Mouse (Mus musculus): ENCODE results near the gene Ptpn14.

The Ptpn14 gene

GRCm38 (mm10) chr1:189864846-189865560, 136.9 kb downstream of the Ptpn14 start:
- CTCF ChIA-PET = no interaction called here

- CTCF ChIA-PET = interaction anchor here (0.7 kb wide), 1 partner anchor 15 kb away, joined by 4 read pairs; no protein-coding TSS in a partner anchor
Measured at GRCm38 (mm10) chr1:189866621-189867020, 138.6 kb downstream of the Ptpn14 start.

- CTCF ChIA-PET = interaction anchor here (0.7 kb wide), 1 partner anchor 15 kb away, joined by 4 read pairs; no protein-coding TSS in a partner anchor
Measured at GRCm38 (mm10) chr1:189867034-189867433, 139.0 kb downstream of the Ptpn14 start.

- CTCF ChIA-PET = interaction anchor here (0.7 kb wide), 1 partner anchor 16 kb away, joined by 4 read pairs; no protein-coding TSS in a partner anchor
Measured at GRCm38 (mm10) chr1:189867497-189867896, 139.4 kb downstream of the Ptpn14 start.

GRCm38 (mm10) chr1:189868036-189868435, 140.0 kb downstream of the Ptpn14 start:
- CTCF ChIA-PET = no interaction called here

GRCm38 (mm10) chr1:189869651-189870270, 141.7 kb downstream of the Ptpn14 start:
- CTCF ChIA-PET = no interaction called here

- CTCF ChIA-PET = no interaction called here
Measured at GRCm38 (mm10) chr1:189870539-189870938, 142.5 kb downstream of the Ptpn14 start.

GRCm38 (mm10) chr1:189871625-189872024, 143.6 kb downstream of the Ptpn14 start:
- CTCF ChIA-PET = no interaction called here

GRCm38 (mm10) chr1:189872050-189872449, 144.0 kb downstream of the Ptpn14 start:
- CTCF ChIA-PET = no interaction called here

GRCm38 (mm10) chr1:189873591-189873990, 145.5 kb downstream of the Ptpn14 start:
- CTCF ChIA-PET = no interaction called here

GRCm38 (mm10) chr1:189875439-189875861, 147.4 kb downstream of the Ptpn14 start:
- CTCF ChIA-PET = no interaction called here

GRCm38 (mm10) chr1:189876162-189876561, 148.1 kb downstream of the Ptpn14 start:
- CTCF ChIA-PET = interaction anchor here (1.0 kb wide), 1 partner anchor 24 kb away, joined by 3 read pairs; no protein-coding TSS in a partner anchor

GRCm38 (mm10) chr1:189879212-189879611, 151.1 kb downstream of the Ptpn14 start:
- CTCF ChIA-PET = no interaction called here

- CTCF ChIA-PET = no interaction called here
Measured at GRCm38 (mm10) chr1:189879965-189880364, 151.9 kb downstream of the Ptpn14 start.

GRCm38 (mm10) chr1:189880745-189881144, 152.7 kb downstream of the Ptpn14 start:
- CTCF ChIA-PET = no interaction called here

GRCm38 (mm10) chr1:189882886-189883285, 154.8 kb downstream of the Ptpn14 start:
- CTCF ChIA-PET = interaction anchor here (1.0 kb wide), 1 partner anchor 180 kb away, joined by 6 read pairs; no protein-coding TSS in a partner anchor

- CTCF ChIA-PET = interaction anchor here (0.5 to 1.0 kb wide), 2 partner anchors 180 to 181 kb away, joined by 3 to 6 read pairs; no protein-coding TSS in a partner anchor
Measured at GRCm38 (mm10) chr1:189883531-189884170, 155.6 kb downstream of the Ptpn14 start.

- CTCF ChIA-PET = interaction anchor here (0.7 kb wide), 1 partner anchor 176 kb away, joined by 13 read pairs; no protein-coding TSS in a partner anchor
Measured at GRCm38 (mm10) chr1:189884951-189885350, 156.9 kb downstream of the Ptpn14 start.

- CTCF ChIA-PET = no interaction called here
Measured at GRCm38 (mm10) chr1:189885975-189886374, 157.9 kb downstream of the Ptpn14 start.

- CTCF ChIA-PET = no interaction called here
Measured at GRCm38 (mm10) chr1:189887518-189887917, 159.4 kb downstream of the Ptpn14 start.

- CTCF ChIA-PET = interaction anchor here (1.1 kb wide), 1 partner anchor 84 kb away, joined by 4 read pairs; no protein-coding TSS in a partner anchor
Measured at GRCm38 (mm10) chr1:189888749-189889148, 160.7 kb downstream of the Ptpn14 start.

- CTCF ChIA-PET = no interaction called here
Measured at GRCm38 (mm10) chr1:189894191-189894590, 166.1 kb downstream of the Ptpn14 start.

All from spleen, embryonic (tissue).